Mouse (Mus musculus) heart, adult 9 months (tissue): ENCODE measurements around the gene Acer3.
A peak's percentile ranks its signal among the peaks of the same experiment; 100 is the strongest.
"Not testable (repeated sequence)": the region's sequence is repeated elsewhere in the genome, so short reads cannot be mapped to it uniquely, and the experiment has no call there.

Experiments used
- DNase-seq, 2 experiments: peaks; one replicate each; pipeline ENCODE4 v3.0.0; 2022; ENCODE audit warnings: low spot score in 2 of 2

The Acer3 gene

DNA sequence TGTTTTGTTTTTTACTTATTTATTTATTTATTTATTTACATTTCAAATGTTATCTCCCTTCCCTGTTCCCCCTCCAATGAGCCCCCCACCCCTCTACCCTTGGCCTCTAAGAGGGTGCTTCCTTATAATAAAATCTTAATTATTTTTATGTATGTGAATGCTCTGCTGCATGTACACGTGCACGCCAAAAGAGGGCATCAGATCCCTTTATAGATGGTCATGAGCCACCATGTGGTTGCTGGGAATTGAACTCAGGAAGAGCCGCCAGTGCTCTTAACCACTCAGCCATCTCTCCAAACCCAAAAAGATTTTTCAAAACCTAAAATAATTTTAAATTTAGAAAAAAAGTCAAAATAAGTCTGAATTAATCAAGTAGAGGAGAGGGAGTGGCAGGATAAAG, 31.4 kb downstream of the Acer3 start:
- no peak for DNase-seq

DNA sequence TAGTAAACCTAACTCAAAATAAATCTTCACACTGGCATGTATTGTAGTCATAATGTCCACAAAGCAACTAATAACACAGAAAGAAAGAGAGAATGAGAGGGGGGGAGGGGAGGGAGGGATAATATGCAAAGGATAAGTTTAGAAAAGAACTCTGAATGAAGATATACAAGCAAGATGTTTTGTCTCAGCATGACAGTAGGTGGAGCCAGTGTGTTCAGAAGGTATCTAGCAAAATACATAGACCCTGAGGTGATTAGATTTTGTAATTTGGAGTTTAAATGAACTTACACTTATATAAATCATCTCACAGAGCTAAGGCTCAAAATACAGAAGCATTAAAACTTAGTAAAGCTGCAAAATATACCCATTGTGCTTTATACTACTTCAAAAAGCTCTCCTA, 44.7 kb downstream of the Acer3 start:
- no peak for DNase-seq

DNA sequence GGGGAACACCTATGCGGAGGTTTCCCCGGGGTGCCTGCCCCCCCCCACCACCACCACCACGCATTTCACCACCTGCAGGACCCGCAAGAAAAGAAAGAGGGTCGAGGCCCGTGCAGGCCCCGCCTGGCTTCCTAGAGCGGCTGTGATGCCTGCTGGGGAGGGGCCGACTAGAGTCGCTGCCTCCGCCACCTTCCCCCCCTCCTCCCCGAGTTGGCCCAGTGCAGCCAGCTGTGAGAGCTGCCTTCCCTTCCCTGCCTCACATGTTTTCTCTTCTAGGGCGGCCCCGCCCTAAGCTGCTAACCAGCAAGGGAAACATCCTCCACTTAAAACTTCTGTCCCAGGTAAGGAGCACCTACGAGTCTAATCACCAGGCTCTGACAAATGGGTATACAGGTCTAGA, 52.8 kb downstream of the Acer3 start:
- DNase-seq, result not testable (repeated sequence)

GRCm38 (mm10) chr7:98252520-98252919, 68.5 kb downstream of the Acer3 start:
- DNase-seq, result no peak

DNA sequence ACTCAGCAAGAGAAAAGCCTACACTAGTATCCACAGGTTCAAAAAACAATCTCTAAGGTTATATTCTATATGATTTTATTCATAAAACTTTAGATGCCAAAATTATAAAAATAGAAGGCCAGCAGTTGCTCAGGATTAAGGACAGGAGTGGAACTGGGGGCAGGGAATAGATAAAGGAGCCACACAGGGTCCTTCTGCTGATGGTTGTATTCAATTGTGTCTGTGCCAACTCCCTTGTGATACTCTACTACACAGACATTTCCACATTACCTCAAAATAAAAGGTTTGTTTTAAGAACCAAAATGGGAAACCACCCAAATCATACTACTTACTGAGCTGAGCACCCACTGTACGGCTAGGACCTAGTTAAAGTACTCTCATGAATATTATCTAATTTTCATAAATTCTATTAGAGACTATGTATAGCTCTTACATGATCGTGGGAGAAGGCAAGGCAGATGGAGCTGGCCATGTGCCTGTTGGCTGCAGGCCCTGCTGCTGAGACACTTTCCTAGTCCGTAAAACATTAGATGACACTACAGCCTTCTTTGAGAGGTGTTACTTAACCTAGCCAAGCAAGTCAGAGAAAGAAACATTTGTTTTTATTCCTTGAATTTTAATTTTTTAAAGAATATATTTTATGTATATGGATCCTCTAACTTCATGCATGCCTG, 84.2 kb downstream of the Acer3 start:
- DNase-seq, result peak in 1 of 2 experiments; percentile 3

- DNase-seq, result no peak
These were observed 97.2 kb downstream of the Acer3 start for GRCm38 (mm10) chr7:98223796-98224195.

DNA sequence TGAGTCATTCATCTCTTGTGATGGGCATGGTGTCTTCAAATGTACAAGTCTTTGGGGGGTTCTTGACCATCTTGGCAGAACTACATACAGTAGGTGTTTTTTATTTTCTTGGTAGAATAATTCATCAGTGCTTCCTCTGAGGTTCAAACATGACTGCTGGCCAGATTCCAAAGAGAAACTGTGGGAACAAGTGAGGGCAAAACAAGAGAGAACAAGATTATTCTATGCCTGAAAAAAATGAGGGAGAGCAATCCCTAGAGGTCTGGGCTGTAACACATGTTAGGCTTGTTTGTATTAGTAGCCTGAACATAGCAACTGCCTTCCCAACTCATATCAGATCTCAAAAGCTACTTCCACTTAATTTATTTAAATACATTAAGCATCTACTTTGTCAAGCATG, 104.3 kb downstream of the Acer3 start:
- DNase-seq, result no peak

DNA sequence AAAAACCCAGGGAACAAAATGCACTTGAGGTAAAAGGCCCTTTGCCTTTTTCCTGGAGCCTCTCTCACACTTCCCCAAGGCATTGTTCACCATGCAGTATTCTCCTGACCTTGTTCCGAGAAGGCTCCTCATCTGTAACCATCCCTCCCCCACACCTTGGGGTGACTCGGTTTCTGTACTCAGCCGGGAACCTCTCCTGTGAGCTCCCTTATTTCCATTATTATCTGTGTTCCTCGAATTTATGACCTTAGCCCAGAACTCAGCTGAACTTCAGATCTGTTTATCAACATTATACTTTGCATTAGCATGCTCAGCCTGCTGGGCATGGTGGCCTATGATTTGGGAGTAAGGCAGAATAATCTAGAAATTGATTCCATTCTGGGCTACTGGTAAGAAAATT, 118.1 kb downstream of the Acer3 start:
- DNase-seq, result no peak

GRCm38 (mm10) chr7:98201493-98202028, 119.4 kb downstream of the Acer3 start:
- no peak for DNase-seq

DNA sequence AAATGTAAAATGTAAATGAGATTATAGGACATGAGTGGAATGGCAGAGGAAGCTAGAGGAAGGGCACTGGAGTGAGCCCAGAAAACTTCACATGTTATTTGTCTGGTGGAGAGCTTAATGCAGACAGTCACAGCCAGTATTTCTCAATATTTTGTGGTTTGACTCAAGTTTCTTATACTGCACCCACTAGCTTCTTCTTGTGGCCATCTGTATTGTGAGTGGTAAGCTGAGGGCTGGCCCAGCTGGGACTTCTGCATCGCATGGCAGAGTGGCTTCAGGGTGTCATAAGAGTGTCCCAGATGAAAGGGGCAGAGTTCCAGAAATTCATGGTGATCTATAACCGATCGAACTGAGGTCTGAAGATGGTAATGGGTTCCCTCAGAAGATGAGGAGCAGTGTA, 120.6 kb downstream of the Acer3 start:
- DNase-seq, result no peak

- no peak for DNase-seq
These were observed 121.6 kb downstream of the Acer3 start, which contains the start of gene B3gnt6 for GRCm38 (mm10) chr7:98199381-98199780. Gene B3gnt6 (minus strand): TSS chr7:98199481.

DNA sequence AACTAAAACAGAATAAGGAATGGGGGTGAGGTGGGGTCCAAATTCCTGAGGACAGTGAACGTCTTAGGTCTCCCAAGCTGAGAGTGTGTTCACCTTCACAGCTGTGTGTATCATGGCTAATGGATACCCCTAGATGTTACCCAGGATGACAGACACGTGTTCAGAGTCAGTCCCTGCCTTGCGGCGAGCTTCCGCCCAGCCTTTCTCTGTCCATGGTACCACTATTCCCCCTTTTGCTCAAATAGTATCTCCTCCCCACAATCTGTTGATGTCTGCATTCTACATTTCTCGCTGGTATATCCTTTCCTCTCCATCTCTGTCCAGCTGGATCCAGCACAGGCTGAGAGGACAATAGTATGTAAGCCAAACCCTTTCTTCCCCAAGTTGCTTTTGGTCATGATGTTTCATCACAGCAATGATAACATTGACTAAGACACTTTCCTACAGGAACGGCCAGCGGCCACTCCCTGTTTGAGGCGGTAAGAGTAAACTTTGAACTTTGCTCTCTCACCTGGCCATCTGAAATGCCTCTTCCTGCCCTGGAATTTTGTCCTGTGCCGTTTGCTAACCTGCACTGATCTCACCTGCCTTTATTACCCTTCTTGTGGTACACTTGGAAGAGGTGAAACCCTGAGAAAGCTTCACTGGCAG, 125.7 kb downstream of the Acer3 start:
- DNase-seq, result no peak

DNA sequence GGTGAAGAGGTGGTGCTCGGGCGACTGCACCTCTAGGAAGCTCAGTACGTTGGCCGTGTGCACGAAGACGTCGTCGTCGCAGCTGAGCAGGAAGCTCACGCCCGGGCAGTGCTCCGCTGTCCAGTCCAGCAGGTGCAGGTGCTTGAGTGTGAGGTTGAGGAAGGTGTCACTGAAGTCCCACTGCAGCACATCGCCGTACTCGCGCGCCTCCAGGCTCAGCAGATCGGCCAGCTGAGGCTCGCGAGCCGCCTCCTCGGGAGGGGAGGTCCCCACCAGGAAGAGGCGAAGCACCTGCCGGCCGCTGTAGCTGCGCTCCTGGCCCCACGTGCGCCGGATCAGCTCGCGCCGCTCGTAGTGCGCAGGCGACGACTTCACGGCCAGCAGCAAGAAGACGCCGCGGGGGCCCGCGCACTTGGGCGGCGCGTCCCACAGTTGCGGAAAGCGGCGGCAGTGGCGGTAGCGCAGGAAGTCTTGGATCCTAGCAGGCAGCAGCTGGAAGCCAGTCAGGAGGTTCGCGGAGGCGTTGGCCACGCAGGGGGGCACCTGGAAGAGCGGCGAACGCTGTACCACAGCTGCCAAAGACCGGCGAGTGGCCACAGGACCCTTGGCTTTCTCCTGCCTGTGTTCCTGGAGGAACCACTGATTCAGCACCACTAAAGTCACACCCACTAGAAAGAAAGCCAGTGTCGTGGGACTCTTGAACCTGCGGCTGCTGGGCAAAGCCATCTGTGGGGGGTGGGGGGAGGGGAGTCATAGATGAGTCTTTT, 126.8 kb downstream of the Acer3 start:
- DNase-seq, result no peak

GRCm38 (mm10) chr7:98193515-98194025, 127.4 kb downstream of the Acer3 start:
- no peak for DNase-seq

GRCm38 (mm10) chr7:98191571-98192250, 129.3 kb downstream of the Acer3 start:
- no peak for DNase-seq

GRCm38 (mm10) chr7:98190578-98190977, 130.4 kb downstream of the Acer3 start:
- DNase-seq, result no peak

DNA sequence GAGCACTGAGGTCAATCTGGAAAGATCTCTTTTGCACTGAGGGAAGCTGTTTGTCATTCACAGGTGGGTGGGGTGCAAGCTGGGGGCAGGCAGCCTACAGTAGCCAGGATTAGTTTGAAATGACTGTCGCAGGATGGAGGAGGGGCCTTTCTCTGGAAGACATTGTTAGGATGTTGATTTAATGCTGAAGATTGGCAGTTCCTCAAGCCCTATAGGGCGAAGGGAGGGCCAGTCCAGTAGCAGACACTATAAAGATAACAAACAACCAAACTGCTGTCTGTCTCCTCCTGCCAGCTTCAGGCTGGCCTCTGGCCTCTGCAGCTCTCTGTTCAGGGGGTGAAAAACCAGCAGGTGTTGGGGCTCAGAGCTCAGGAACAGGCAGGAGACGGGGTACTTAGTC, 131.3 kb downstream of the Acer3 start:
- DNase-seq, result no peak

DNA sequence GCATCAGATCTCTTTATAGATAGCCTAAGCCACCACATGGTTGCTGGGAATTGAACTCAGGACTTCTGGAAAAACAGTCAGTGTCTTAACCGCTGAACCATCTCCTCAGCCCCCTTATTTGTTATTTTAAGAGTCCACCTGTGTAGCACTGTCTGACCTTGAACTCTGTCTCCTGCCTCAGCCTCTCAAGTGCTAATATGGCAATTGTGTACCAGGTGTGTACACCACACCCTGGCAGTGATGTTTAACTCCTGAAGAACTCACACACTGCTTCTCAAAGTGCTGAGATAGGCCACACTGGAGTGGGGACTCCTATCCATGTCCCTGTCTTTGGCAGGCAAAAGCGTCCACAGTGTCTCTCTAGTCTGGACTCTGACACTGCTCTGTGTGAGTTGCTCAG, 132.3 kb downstream of the Acer3 start:
- no peak for DNase-seq

GRCm38 (mm10) chr7:98188238-98188637, 132.8 kb downstream of the Acer3 start:
- DNase-seq, result no peak

- DNase-seq, result not testable (repeated sequence)
These were observed 133.7 kb downstream of the Acer3 start for GRCm38 (mm10) chr7:98187332-98187731.

DNA sequence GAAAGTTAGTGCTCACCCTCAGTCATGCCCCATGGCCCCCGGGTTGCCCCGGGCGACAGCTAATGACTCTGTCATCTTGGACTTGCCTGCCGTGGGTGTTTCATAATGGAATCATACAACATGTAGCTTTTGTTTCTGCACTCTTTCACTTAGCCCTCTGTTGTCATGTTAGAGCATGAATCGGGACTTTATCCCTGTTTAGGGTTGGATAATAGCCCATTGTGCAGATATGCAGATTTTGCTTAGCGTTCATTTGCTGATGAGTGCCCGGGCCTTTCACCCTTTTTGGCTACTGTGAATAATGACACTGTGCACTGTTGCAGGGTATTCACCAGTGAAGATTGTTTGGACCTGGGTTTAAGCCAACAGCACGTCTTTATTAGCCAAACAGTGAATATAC, 134.4 kb downstream of the Acer3 start:
- no peak for DNase-seq

DNA sequence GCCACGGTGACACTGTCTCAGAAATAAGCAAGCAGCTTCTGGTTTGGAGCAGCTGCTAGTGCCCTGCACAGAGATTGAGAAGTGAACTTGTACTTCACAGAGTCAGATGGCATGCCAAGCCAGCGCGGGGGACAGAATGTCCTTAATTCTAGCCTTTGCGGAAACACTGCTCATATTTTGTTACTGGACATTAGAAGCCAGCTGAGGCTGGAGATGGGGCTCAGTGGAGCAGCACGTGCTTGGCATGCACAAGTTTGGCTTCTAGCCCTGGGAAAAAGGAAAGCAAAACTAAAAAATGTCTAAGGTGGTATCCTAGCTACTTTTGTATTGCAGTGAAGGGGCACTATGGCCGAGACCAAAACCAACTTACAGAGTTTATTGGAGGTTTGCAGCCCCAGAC, 135.7 kb downstream of the Acer3 start:
- no peak for DNase-seq
